Mouse (Mus musculus): ENCODE measurements at regions not wholly inside any gene's neighbourhood (a gene's known extent, or its start where the extent isn't known, plus 50 kb on each side); places are given as distances from the start of the nearest gene placed in this dataset.

GRCm38 (mm10) chr1:144314382-144314781 lies 65.3 kb upstream of the Rgs1 start:
- Histone ChIP-seq H3K36me3 (no peaks in the 10 kb centered on the region), H3K9ac (no peak overlapping the region), H3K27ac (no peak overlapping the region), H3K4me2 (no peak overlapping the region), H3K9me3 (replicated peaks) (no peaks in the 10 kb centered on the region), H3K4me3 (no peak overlapping the region), H3K4me1 (replicated peaks) (no peaks in the 10 kb centered on the region), H3K27me3 (no peaks in the 10 kb centered on the region)
- ATAC-seq (replicated peaks; ENCODE audit: insufficient number of reproducible peaks, insufficient read depth, low FRiP score, low read depth) = no peak
- 72% methylated on average over 2 of the region's 2 CpGs for WGBS

- no peak overlapping the region for H3K4me2 ChIP-seq
- 67% methylated on average over 1 of the region's 1 CpGs for WGBS
Observed at GRCm38 (mm10) chr1:144313318-144313717, 64.3 kb upstream of the Rgs1 start.

GRCm38 (mm10) chr1:144309901-144310300 lies 60.9 kb upstream of the Rgs1 start:
- no peak overlapping the region for H3K9ac ChIP-seq
- no peak overlapping the region for H3K27ac ChIP-seq
- H3K36me3 ChIP-seq = no peaks in the 10 kb centered on the region
- peaks cover 4% of the 10 kb centered on the region for H3K4me1 ChIP-seq (replicated peaks)
- H3K9me3 ChIP-seq (replicated peaks) = no peaks in the 10 kb centered on the region
- ATAC-seq (replicated peaks; ENCODE audit: insufficient number of reproducible peaks, insufficient read depth, low FRiP score, low read depth) = no peak
- H3K27me3 ChIP-seq = no peaks in the 10 kb centered on the region
- 69% methylated on average over 3 of the region's 3 CpGs for WGBS
- H3K4me2 ChIP-seq = no peak overlapping the region
- no peak overlapping the region for H3K4me3 ChIP-seq

More at GRCm38 (mm10) chr1:144313318-144313717, 64.3 kb upstream of the Rgs1 start:
- no peaks in the 10 kb centered on the region for H3K36me3 ChIP-seq
- no peak overlapping the region for H3K9ac ChIP-seq
- H3K4me3 ChIP-seq = no peak overlapping the region
- no peaks in the 10 kb centered on the region for H3K27me3 ChIP-seq
- no peak for ATAC-seq (replicated peaks; ENCODE audit: insufficient number of reproducible peaks, insufficient read depth, low FRiP score, low read depth)
- H3K4me1 ChIP-seq (replicated peaks) = no peaks in the 10 kb centered on the region
- no peaks in the 10 kb centered on the region for H3K9me3 ChIP-seq (replicated peaks)
- H3K27ac ChIP-seq = no peak overlapping the region

- no peak for ATAC-seq (replicated peaks; ENCODE audit: insufficient number of reproducible peaks, insufficient read depth, low FRiP score, low read depth)
- Histone ChIP-seq H3K4me1 (replicated peaks) (peaks cover 4% of the 10 kb centered on the region), H3K36me3 (no peaks in the 10 kb centered on the region), H3K9me3 (replicated peaks) (no peaks in the 10 kb centered on the region), H3K9ac (no peak overlapping the region), H3K4me3 (no peak overlapping the region), H3K27ac (no peak overlapping the region), H3K4me2 (no peak overlapping the region), H3K27me3 (no peaks in the 10 kb centered on the region)
- WGBS = 77% methylated on average over 5 of the region's 5 CpGs
Observed at GRCm38 (mm10) chr1:144308313-144308712, 59.3 kb upstream of the Rgs1 start.

- no peaks in the 10 kb centered on the region for H3K36me3 ChIP-seq
- no peak overlapping the region for H3K9ac ChIP-seq
- WGBS = 79% methylated on average over 2 of the region's 2 CpGs
- no peaks in the 10 kb centered on the region for H3K9me3 ChIP-seq (replicated peaks)
- H3K4me3 ChIP-seq = no peak overlapping the region
- ATAC-seq (replicated peaks; ENCODE audit: insufficient number of reproducible peaks, insufficient read depth, low FRiP score, low read depth) = no peak
- no peak overlapping the region for H3K4me2 ChIP-seq
- H3K27ac ChIP-seq = no peak overlapping the region
- peaks cover 4% of the 10 kb centered on the region for H3K4me1 ChIP-seq (replicated peaks)
- no peaks in the 10 kb centered on the region for H3K27me3 ChIP-seq
Observed at GRCm38 (mm10) chr1:144307854-144308285, 58.8 kb upstream of the Rgs1 start.

GRCm38 (mm10) chr1:144307017-144307853 lies 58.2 kb upstream of the Rgs1 start:
- Histone ChIP-seq H3K36me3 (no peaks in the 10 kb centered on the region), H3K4me3 (no peak overlapping the region), H3K4me1 (replicated peaks) (peaks cover 4% of the 10 kb centered on the region), H3K9ac (no peak overlapping the region), H3K27me3 (no peaks in the 10 kb centered on the region), H3K4me2 (no peak overlapping the region), H3K27ac (no peak overlapping the region), H3K9me3 (replicated peaks) (no peaks in the 10 kb centered on the region)
- ATAC-seq (replicated peaks; ENCODE audit: insufficient number of reproducible peaks, insufficient read depth, low FRiP score, low read depth) = no peak
- 84% methylated on average over 7 of the region's 7 CpGs for WGBS

- Histone ChIP-seq H3K4me1 (replicated peaks) (peaks cover 4% of the 10 kb centered on the region), H3K9me3 (replicated peaks) (no peaks in the 10 kb centered on the region), H3K9ac (no peak overlapping the region), H3K4me3 (no peak overlapping the region), H3K27ac (no peak overlapping the region), H3K4me2 (no peak overlapping the region), H3K36me3 (no peaks in the 10 kb centered on the region), H3K27me3 (no peaks in the 10 kb centered on the region)
- 0 out of 2 replicates have a peak, but pooled peaks have one; percentile 47 for ATAC-seq (replicated peaks; ENCODE audit: insufficient number of reproducible peaks, insufficient read depth, low FRiP score, low read depth)
- 27% methylated on average over 2 of the region's 2 CpGs for WGBS
Observed at GRCm38 (mm10) chr1:144306284-144306683, 57.2 kb upstream of the Rgs1 start.

GRCm38 (mm10) chr1:144300670-144301069 lies 51.6 kb upstream of the Rgs1 start:
- Histone ChIP-seq H3K27me3 (no peaks in the 10 kb centered on the region), H3K4me3 (no peak overlapping the region), H3K27ac (no peak overlapping the region), H3K9me3 (replicated peaks) (no peaks in the 10 kb centered on the region), H3K36me3 (no peaks in the 10 kb centered on the region), H3K4me2 (no peak overlapping the region), H3K9ac (no peak overlapping the region), H3K4me1 (replicated peaks) (no peaks in the 10 kb centered on the region)
- no peak for ATAC-seq (replicated peaks; ENCODE audit: insufficient number of reproducible peaks, insufficient read depth, low FRiP score, low read depth)
- WGBS = 82% methylated on average over 2 of the region's 2 CpGs

Data from heart, embryonic 15.5 days (tissue).